Mouse (Mus musculus): ENCODE measurements around the gene Bdkrb2.

The Bdkrb2 gene

DNA sequence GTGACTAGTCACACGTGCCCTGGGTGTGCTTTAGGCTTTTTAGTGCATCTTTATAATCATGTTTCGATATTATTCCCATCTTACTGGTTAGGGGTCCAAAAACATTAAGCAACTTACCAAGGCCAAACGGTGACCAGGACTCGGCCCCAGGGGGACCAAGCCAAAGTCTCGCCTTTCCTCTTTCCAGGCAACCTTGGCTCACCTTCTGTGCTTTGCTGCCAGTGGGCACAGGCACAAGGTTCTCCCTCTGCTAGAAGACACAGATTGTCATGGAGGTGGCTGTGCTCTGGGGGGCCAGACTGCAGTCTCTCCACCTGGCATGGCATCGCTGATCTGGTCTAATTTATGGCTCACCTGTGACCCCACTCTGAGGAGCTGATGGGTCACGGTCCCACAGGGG, 27.8 kb downstream of the Bdkrb2 start:
- no peak for DNase-seq (ENCODE audit: low read depth, low spot score)

DNA sequence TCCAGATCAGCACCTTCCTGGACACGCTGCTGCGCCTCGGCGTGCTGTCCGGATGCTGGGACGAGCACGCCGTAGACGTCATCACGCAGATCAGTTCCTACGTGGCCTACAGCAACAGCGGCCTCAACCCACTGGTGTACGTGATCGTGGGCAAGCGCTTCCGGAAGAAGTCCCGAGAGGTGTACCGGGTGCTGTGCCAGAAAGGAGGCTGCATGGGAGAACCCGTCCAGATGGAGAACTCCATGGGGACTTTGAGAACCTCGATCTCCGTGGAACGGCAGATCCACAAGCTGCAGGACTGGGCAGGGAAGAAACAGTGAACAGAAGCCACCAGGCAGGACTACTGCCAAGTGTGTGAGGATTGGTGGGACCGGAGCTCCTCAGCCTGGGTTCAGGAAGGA, 29.3 kb downstream of the Bdkrb2 start:
- no peak for DNase-seq (ENCODE audit: low read depth, low spot score)

DNA sequence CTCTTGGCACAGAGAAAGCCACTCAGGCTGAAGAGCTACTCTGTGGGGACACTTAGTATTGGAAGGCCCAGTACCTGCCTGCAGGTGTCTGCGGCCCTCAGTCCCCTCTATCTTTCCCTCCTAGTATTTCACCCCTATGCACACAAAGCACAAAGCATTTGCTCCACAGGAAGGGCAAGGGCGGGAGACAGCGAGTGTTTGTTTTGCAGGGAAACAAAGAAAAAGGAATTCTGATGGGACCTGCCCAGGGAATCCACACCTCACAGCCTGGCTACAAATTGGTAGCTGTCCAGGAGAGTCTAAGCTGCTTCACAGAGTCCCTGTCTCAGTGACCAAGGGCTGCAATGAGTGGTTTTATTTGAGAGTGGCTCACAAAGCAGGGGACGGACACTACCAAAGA, 30.4 kb downstream of the Bdkrb2 start:
- no peak for DNase-seq (ENCODE audit: low read depth, low spot score)

DNA sequence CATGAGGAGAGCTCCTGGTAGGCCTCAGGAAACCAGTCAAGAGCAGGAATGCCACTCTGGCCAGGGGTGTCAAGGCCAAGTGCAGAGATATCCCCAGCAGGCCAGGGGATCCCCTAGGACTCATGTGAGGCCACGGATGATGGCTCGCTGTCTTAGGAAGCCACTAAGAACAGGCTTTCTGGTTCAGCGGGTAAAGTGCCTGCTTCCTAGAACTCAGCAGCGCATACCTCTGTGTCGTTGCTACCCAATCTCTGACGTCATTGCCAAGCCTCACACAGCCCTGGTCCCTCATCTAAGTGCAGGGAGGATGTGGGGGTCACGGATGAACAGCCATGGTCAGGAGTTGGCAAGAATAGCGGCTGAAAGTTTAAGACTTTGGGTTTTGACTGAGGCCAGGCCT, 34.1 kb downstream of the Bdkrb2 start:
- DNase-seq (ENCODE audit: low read depth, low spot score): no peak

DNA sequence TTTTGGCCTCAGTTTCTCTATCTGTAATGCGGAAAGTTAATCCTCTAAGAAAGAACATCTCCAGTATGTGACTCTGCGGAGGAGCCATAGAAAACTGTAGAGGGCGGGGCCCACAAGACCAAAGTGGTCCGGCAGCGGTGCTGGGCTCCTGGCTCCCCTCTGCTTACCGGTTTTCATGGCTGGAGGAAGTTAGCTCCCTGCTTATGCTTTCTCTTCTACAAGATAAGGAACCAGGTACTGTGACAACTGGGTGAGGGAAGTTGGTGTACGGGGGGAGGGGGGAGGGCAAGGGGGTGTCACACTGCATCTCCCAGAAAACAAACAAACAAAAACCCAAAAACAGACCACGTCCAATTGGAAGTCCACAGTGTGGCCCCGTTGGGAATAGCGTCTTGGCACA, 35.5 kb downstream of the Bdkrb2 start:
- DNase-seq (ENCODE audit: low read depth, low spot score): no peak

DNA sequence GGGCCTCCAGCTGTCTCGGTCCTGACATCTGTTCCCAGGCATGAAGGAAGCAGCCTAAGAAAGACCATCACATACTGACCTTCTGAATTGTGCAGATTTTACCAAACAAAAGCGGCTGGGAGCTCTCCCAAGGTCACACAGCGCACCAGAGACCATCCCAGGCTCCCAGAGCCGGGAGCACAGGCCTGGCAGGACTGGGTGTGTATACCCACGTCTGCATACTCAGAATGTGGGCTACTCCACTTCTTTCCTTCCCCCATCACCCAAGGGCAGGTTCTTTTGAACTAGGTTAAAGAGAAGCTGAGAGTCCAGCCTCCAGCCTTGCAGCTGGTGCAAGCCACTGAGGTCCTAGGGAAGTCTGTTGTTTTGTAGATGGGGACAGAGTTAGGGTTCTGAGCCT, 36.1 kb downstream of the Bdkrb2 start:
- DNase-seq (ENCODE audit: low read depth, low spot score): no peak

DNA sequence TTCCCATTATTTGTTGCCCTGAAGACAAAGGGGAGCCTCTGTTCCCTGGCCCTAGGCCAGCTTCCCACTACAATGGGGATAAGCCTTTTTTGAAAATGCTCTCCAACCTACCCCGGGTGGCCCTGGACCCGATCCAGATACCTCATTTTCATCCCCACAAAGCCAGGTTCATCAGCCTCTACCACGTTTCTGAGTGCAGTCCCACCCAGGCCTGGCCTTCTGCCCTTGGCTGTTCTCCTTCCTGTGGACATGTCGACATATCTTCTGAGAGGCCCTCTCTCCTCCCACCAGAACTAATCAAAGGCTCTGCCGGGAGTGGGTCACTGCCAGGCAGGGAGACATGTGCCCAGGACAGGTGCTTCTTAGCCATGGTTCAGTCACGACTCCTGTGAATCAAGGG, 38.6 kb downstream of the Bdkrb2 start:
- DNase-seq (ENCODE audit: low read depth, low spot score): no peak

DNA sequence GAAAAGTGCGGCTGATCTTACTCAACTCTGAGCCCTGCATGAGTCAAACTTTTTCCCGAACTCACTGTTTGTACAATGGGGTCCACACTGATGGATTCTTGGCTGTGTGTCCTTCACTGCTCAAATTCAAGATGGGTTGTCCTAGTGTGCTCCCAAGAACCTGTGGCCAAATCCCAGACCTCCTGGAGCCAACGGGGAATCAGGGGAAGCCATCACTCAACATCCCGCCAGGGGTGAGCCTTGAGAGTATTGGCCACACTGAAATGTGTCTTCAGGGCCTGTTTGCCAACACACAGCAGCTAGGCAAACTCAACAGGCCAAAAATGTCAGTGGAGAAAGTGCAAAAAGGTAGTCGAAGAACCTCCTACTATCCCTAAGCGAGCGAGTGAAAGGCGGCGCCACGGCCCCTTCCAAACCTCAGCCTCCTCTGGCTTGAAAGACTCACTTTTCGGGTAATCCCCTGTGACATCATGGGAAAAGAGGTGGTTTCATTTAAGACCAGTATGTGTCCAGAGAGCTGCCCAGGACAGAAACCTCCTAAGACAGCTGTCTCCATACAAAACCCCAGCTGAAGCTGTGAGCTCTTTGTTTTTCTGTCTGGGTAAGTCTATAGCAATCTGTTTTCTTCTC, 39.7 kb downstream of the Bdkrb2 start, which contains the start of gene Bdkrb1:
TSS of gene Bdkrb1 (plus strand) at position 505 of the 630 bp plus-strand sequence.
- no peak for DNase-seq (ENCODE audit: low read depth, low spot score)

DNA sequence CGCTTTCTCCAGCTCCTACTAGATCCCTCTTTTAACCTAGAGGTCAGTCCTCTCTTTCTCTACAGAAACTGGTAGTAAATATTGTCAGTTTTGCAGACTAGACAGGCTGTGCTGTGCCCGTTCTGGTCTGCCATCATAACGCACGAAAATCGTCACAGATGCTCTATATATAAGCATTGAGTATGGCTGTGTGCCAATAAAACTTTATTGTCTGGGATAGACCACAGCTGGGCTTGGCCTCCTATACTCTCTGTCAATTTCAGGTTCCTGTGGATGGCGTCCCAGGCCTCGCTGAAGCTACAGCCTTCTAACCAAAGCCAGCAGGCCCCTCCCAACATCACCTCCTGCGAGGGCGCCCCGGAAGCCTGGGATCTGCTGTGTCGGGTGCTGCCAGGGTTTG, 40.9 kb downstream of the Bdkrb2 start:
- no peak for DNase-seq (ENCODE audit: low read depth, low spot score)

DNA sequence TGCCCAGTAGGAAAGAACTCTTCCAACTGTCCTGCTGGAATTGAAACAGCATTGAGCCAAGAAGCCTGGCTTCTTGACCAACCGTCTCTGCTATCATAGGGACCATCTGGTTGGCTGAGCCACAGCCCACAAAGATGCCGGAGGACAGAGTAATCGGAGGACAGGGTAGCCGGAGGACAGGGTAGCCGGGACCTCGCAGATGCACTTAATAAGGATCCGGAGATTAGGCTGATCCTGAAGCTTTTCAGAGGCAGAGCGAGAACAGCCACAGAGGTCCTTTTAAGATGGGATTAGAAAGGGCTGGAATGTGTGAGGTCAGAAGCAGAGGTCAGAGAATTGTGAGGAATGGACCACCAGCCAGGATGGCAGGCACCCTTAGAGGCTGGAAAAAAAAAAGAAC, 42.2 kb downstream of the Bdkrb2 start:
- no peak for DNase-seq (ENCODE audit: low read depth, low spot score)

DNA sequence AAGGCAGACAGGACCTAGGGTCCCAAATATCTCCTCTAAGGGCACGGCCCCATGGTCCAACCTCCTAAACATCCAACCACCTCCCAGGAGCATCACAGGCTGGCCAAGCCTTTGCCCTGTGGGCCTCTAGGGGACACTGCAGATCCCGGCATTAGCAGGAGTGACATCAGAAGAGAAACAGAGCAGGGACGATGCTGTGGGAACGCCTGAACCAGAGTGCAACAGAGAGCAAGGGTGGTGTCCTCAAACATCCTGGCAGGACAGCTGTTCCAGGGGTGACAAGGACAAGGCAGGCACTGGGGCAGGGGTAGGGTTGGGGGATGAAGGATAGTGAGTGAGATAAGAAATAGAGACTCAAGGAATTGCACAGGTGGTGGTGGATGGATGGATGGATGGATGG, 43.9 kb downstream of the Bdkrb2 start:
- no peak for DNase-seq (ENCODE audit: low read depth, low spot score)

DNA sequence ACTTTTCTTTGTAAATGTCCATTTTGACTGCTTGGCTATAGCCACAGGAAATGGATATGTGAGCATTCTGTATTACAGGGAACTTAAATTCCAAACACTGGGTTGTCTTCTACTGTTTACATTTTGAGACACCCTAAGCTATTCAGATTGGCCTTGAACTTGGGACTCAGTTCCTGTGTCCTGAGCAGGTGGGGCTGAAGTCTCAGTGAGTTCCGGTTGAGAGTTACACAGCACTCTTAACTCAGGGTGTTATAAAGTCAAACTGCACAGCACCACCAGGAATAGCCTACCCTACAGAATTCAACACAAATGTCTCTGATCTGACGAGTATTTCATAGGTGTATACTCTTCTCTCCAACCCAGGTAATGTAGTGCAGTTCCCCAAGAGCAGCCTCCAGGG, 48.0 kb downstream of the Bdkrb2 start:
- DNase-seq (ENCODE audit: low read depth, low spot score): no peak

DNA sequence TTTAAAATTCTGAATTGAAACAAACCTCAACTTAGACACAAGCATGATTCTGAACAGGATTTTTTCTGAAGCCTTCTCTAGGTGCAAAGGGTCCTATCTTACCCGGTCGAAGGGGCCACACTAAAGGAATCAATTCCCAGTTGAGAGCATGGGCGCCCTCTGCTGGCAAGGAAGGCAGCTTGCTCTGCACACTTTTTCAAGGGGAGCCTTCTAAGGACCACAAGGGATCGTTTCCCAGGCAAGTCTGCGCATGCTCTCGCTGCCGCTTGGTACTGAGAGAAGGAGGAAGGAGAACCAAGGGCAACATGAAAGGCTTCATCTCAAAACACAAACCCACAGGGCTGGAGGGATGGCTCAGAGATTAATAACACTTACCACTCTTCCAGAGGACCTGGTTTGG, 48.7 kb downstream of the Bdkrb2 start:
- peak; percentile 87 for DNase-seq (ENCODE audit: low read depth, low spot score)

DNA sequence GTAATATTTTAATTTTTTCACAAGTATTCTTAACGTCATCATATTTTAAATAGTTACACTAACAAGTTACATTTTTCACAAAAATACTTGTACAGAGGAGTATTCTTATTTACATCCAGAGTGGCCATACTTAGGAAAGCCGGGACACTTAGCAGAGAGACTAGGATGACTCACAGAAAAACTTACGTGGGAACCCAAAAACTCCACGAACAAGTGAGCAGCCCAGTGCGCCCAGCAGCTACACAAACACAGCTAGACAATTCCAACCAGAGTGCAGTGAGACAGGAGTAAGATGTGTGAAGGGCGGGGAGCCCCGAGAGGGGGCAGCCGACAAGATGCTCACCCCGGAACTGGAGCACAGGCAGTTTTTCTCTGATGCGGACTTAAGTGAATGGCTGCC, 50.5 kb downstream of the Bdkrb2 start:
- DNase-seq (ENCODE audit: low read depth, low spot score): peak; percentile 50

DNA sequence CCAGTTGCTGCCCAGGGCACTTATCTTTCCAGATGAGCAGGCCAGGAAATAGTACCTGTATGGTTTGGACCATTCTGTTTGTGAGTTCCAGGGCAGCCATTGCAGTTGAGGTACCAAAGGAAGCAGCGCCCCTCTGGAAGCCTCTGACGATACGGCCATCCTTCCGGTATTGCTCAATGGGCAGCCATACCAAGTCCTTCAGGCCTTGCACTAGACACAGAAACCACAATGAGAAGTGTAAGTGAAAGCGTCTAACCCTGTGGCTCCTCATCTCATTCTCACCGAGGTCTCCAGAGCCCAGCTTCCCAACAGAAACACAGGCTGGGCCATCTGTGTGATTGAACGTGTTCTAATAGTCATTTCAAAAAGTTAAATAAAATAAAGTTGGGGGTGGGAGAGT, 59.0 kb downstream of the Bdkrb2 start:
- DNase-seq (ENCODE audit: low read depth, low spot score): no peak

DNA sequence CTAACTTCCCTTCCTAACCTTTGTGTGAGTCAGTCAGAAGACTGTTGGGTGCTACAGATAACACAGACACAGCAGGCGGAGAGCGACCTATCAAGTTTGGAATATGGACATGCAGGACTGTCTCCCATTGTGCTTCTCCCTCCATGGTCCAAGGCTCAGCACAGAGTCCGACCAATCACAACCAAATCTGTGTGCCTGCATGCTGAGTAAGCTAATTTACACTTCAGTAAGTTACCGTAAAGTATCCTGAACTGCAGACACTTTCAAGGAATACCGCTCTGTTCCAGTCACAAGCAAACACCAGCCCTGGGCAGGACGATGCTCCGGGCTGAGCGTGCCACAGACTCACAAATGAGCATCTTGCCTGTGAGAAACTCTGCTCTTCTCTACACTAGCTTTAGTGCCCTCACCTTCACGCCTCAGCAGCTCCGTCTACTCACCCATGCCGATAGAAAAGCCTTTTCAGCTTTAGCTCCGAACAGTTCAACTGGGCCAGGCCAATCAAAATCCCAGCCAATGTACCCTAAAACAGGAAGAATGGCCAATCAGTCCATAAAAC, 60.0 kb downstream of the Bdkrb2 start:
- DNase-seq (ENCODE audit: low read depth, low spot score): no peak

DNA sequence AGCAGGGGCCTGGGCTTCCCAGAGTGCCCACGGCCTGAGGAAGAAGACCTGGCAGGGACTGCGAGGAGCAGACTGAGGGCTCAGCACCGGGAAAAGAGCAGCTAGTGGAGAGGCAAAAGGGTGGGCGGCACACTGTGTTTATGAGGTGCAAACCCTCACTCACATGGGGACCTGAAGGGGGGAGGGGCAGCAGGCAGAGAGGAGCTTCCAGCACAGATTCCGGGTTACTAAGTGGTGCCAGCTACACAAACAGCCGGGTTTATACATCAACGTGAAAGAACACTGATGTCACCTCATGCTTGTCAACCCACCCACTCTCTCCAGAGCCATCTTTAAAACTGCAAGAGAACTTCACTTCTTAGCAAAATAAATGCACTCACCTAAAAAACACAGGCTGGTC, 62.8 kb downstream of the Bdkrb2 start:
- DNase-seq (ENCODE audit: low read depth, low spot score): peak; percentile 62

DNA sequence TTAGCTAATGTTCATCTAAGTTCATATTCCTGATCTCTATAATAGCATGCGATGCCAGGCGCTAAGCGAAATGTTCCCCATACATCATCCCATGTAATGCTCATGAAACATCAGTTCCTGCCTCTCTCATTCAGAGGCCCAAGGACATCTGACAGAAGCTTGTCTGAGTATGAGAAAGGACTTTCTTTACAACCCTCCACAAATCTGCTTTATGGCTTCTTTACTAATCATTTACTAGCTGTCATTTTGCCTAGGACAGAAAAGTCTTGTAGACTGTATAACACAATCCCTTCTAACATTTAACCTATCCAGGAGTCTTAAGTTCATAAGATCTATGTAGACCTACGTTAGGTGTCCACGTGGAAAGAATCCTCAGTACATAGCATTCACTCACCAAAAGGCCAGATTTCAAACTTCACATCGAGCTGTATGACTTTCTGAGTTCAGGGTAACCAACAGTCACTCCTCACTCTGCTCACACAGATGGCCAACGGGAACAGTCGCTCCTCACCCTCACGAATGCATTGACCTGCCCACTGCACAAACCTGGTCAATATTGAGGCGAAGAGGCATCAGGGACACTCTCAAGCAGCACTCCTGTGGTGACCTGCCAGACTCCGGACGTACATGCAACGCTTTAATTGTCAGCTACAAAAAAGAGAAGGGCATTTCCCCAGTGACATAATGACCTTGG, 71.5 kb downstream of the Bdkrb2 start:
- DNase-seq (ENCODE audit: low read depth, low spot score): no peak

DNA sequence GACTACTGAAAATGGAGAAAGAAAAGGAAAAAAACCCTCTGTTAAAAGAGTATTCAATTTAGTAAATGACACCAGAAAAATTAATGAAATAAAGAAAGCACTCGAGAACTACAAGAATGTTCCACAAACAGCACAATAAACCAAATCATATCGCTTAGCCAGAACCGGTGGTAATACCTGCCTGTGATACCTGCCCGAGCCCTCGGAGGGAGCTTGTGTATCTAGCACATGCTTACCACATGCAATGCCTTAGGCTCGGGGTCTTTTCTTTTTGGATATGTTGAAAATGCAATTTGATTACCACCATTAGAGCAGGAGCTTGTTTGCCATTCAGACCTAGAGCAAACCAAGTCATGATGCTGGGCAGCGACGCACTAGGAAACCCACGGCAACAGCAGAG, 73.5 kb downstream of the Bdkrb2 start:
- DNase-seq (ENCODE audit: low read depth, low spot score): no peak

DNA sequence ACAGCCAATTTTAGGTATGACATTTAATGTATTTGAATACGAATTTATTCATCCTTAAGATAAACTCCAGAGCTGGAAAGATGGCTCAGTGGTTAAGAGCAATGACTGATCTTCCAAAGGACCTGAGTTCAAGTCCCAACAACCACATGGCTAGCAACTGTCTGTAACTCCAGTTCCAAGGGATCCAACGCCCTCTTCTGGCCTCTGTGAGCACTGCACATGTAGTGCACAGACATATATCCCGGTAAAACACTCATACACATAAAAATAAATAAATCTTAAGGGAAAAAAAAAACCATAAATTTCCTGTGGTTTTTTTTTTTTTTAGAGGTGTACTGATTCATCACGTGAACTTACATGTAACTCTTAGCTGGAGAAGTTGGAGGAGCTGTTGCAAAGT, 74.5 kb downstream of the Bdkrb2 start:
- no peak for DNase-seq (ENCODE audit: low read depth, low spot score)

DNA sequence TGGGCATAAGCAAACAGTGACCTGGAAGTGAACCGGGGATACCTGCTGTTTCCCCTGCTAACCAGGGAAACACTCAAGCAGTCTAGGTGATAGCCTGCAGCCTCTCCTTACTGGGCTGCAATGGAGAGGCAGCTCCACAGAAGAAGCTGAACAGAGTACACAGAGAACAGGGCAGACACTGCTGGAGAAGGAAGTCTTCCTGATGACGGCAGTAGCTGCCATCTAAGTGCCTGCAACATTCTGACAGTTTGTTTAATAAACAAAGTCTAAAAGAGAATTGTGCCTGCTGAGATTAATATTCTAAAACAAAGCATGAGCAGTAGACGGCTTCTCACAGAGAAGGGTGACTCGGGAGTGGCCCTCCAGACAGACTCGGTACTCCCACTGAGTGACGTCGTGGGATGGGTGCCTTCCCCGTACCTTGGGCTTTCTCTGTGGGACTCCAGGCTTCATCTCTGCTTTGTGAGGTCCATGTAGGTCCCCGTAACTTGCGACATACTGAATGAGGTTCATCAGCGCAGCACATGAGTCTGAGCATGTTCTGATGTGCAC, 79.8 kb downstream of the Bdkrb2 start:
- no peak for DNase-seq (ENCODE audit: low read depth, low spot score)
